Mouse (Mus musculus) limb, embryonic 15.5 days (tissue): Measurements from ENCODE around the gene Spata18. TPM values are rescaled to one million over a fixed set of nuclear protein-coding genes. Genes with fewer than 3 reads are reported as not detected.

Experiments
- ATAC-seq: fragments of 200-750 bp; cut with Nextera tagmentation; 2 replicates; pipeline ENCODE4 v1.8.0; 2017; ENCODE audit warnings: low read depth, moderate TSS enrichment; ENCODE audit not compliant: insufficient number of reproducible peaks, low FRiP score, low TSS enrichment
- H3K27ac ChIP-seq: fragments of 300-500 bp; sonication (generic); 2 replicates; pipeline ENCODE4 v1.5.1; 2015; ENCODE audit warnings: moderate library complexity, mild to moderate bottlenecking, inconsistent platforms
- H3K27me3 ChIP-seq: fragments of 300-500 bp; sonication (generic); 2 replicates; pipeline ENCODE4 v1.6.1; 2015; ENCODE audit warnings: inconsistent platforms
- H3K36me3 ChIP-seq: fragments of 300-500 bp; sonication (generic); 2 replicates; pipeline ENCODE4 v1.6.1; 2015; ENCODE audit warnings: inconsistent platforms
- H3K4me1 ChIP-seq: fragments of 300-500 bp; sonication (generic); 2 replicates; pipeline ENCODE4 v1.6.1; 2015; ENCODE audit warnings: inconsistent platforms
- H3K4me2 ChIP-seq: fragments of 300-500 bp; sonication (generic); 2 replicates; pipeline ENCODE4 v1.6.1; 2015; ENCODE audit warnings: mild to moderate bottlenecking, inconsistent platforms
- H3K4me3 ChIP-seq: fragments of 300-500 bp; sonication (generic); 2 replicates; pipeline ENCODE4 v1.5.1; 2015; ENCODE audit warnings: mild to moderate bottlenecking, inconsistent platforms
- H3K9ac ChIP-seq: fragments of 300-500 bp; sonication (generic); 2 replicates; pipeline ENCODE4 v1.6.1; 2015; ENCODE audit warnings: inconsistent platforms
- H3K9me3 ChIP-seq: fragments of 300-500 bp; sonication (generic); 2 replicates; pipeline ENCODE4 v1.6.1; 2016; ENCODE audit warnings: inconsistent platforms
- WGBS: fragments of 180-500 bp; shearing (Covaris S2); methylation state at CpG from one replicate; pipeline ENCODE4 v1.1.7; 2015; 5-methylcytosine and 5-hydroxymethylcytosine counted together
- polyA plus RNA-seq: library from polyadenylated mRNA; unstranded; fragments of >200 nt; fragmentation: Nextera tagmentation; extraction: Ambion mirVana; gene quantifications from 2 replicates; pipeline ENCODE4 v1.2.1, GENCODE M21; 2015

Spata18 gene
- 1.1 and 1.3 TPM in 2 replicates for polyA plus RNA-seq

DNA sequence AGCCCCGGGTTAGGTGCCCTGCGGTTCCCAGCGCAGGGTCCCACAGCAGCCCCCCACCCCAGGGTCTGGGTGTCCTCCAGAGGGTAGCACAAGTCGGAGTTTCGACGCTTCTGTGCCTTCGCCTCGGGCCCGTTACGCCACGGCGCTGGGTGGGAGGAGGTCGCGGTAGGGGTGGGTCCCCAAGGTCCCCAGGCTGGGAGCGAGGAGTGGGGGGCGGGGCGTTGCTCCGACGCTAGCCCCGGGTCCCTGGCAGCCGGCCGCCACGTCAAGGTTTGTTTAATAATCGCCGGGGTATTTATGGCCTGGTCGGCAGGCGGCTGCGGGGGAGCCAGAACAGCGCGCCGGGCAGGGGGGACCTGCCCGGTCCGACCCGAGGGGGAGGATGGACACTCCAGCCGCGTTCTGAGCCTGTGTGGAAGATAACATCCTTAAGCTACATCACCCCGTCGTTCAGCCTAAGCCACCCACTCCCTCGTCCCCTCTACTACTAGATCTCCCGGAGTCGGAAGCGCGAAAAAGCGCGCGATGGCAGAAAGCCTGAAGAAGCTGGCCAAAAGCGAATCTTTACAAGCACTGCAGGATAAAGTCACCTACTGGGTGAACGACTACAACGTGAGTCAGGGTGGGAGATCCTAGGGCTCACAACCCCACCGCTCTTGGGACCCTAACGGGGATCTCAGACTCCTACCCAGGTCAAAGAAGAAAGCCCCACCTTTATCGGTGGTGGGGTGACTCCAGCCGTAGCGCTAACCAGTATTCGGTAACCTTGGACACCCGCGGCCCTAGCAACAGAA lies at the start of gene Spata18:
Gene Spata18 (plus strand): TSS at position 319 of the 794 bp plus-strand sequence.
- under 1% methylated on average over 55 of the region's 57 CpGs for WGBS
- Histone ChIP-seq H3K4me3 (peak within 1 kb of the TSS; percentile 52), H3K4me2 (peak within 1 kb of the TSS; percentile 96), H3K9ac (peak within 1 kb of the TSS; percentile 15; the same call in 1 of the 2 replicates), H3K9me3 (no peaks in the 10 kb centered on the region), H3K27me3 (peaks cover 45% of the 10 kb centered on the region), H3K27ac (no peak within 1 kb of the TSS), H3K36me3 (no peaks in the 10 kb centered on the region), H3K4me1 (peaks cover 30% of the 10 kb centered on the region)
- no peak for ATAC-seq

- no peaks in the 10 kb centered on the region for H3K27me3 ChIP-seq
- H3K4me3 ChIP-seq: no peak overlapping the region
- H3K4me1 ChIP-seq: no peaks in the 10 kb centered on the region
- H3K9me3 ChIP-seq: no peaks in the 10 kb centered on the region; the same call in 1 of the 2 replicates
- H3K9ac ChIP-seq: no peak overlapping the region
- no peak overlapping the region for H3K4me2 ChIP-seq
- H3K36me3 ChIP-seq: no peaks in the 10 kb centered on the region
- no peak for ATAC-seq
- no peak overlapping the region for H3K27ac ChIP-seq
- 74% methylated on average over 3 of the region's 3 CpGs for WGBS
These were observed 48.3 kb upstream of the Spata18 start for GRCm38 (mm10) chr5:73602865-73603264.

- no peaks in the 10 kb centered on the region for H3K27me3 ChIP-seq
- no peaks in the 10 kb centered on the region; the same call in 1 of the 2 replicates for H3K9me3 ChIP-seq
- no peak overlapping the region for H3K4me3 ChIP-seq
- no peak for ATAC-seq
- H3K4me2 ChIP-seq: no peak overlapping the region
- 92% methylated on average over 6 of the region's 6 CpGs for WGBS
- no peaks in the 10 kb centered on the region for H3K4me1 ChIP-seq
- H3K9ac ChIP-seq: no peak overlapping the region
- no peak overlapping the region for H3K27ac ChIP-seq
- no peaks in the 10 kb centered on the region for H3K36me3 ChIP-seq
These were observed 46.6 kb upstream of the Spata18 start for GRCm38 (mm10) chr5:73604542-73604941.

DNA sequence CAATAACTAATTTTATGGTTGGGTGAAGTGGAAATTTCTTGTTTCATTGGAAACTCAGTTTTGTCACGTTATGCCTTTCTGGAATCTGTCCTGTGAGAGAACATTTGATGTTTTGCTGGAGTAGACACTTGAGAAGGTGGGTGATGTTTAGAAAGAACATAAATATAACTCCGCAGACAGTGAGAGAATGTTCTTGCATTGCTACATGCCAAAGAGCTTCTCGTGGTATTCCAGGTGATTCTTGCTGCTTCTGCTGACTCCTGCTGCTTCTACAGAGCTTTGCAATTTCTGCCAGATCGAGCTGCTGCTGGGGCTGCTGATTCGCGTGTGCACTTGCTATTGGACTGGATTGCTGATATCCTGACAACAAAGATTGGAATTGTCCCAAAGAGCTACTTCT lies 46.2 kb upstream of the Spata18 start:
- H3K9ac ChIP-seq: no peak overlapping the region
- no peak overlapping the region for H3K4me3 ChIP-seq
- WGBS: 85% methylated on average over 6 of the region's 6 CpGs
- no peak overlapping the region for H3K4me2 ChIP-seq
- no peaks in the 10 kb centered on the region for H3K27me3 ChIP-seq
- H3K36me3 ChIP-seq: no peaks in the 10 kb centered on the region
- no peaks in the 10 kb centered on the region; the same call in 1 of the 2 replicates for H3K9me3 ChIP-seq
- H3K27ac ChIP-seq: no peak overlapping the region
- no peak for ATAC-seq
- no peaks in the 10 kb centered on the region for H3K4me1 ChIP-seq

DNA sequence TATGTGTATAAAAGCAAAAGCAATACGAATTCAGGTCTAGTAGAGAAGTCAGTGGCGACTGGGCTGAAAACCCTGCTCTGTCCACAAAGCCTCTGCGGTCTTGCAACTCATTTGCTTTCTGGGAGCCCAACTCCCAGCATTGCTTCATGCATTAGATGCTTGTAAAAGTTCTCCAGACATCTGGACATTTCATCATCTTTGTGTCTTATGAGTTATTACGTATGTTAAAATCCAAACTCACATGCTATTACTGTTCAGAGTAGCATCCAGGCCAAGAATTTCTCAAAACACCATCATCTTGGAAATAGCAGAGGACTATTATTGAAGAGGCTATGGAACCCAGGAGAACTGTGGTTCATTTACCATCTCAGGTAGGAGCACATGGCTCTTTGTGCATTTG lies 40.1 kb upstream of the Spata18 start:
- H3K9ac ChIP-seq: no peak overlapping the region
- H3K4me1 ChIP-seq: no peaks in the 10 kb centered on the region
- H3K4me3 ChIP-seq: no peak overlapping the region
- no peak overlapping the region for H3K4me2 ChIP-seq
- 87% methylated on average over 4 of the region's 4 CpGs for WGBS
- no peaks in the 10 kb centered on the region for H3K27me3 ChIP-seq
- ATAC-seq: no peak
- H3K27ac ChIP-seq: no peak overlapping the region
- H3K36me3 ChIP-seq: no peaks in the 10 kb centered on the region
- H3K9me3 ChIP-seq: no peaks in the 10 kb centered on the region; the same call in 1 of the 2 replicates

- WGBS: 86% methylated on average over 8 of the region's 8 CpGs
- H3K9ac ChIP-seq: no peak overlapping the region
- H3K4me3 ChIP-seq: no peak overlapping the region
- H3K27me3 ChIP-seq: no peaks in the 10 kb centered on the region
- H3K9me3 ChIP-seq: no peaks in the 10 kb centered on the region
- no peak for ATAC-seq
- no peak overlapping the region for H3K4me2 ChIP-seq
- H3K36me3 ChIP-seq: no peaks in the 10 kb centered on the region
- H3K27ac ChIP-seq: no peak overlapping the region
- H3K4me1 ChIP-seq: no peaks in the 10 kb centered on the region
These were observed 37.9 kb upstream of the Spata18 start for GRCm38 (mm10) chr5:73613296-73613695.

DNA sequence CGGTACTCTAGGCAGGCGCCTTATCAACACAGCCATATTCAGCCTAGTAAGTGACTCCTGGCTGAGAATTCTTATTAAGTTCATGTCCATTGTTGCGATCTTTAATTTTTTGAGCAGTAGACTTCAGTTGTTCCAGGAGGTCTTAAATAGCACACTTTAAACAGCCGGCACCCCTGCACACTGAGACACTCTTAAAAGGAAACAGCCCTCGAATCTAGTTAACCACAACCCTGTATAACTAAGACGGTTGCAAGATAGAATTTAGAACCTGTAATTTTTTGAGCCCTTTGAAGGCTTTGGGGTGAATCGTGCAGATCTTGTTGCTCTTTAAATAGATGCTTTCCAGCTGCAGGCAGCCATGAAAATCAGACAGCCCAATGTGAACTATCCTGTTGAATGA lies 36.0 kb upstream of the Spata18 start:
- no peaks in the 10 kb centered on the region for H3K27me3 ChIP-seq
- no peaks in the 10 kb centered on the region for H3K4me1 ChIP-seq
- no peaks in the 10 kb centered on the region for H3K36me3 ChIP-seq
- no peak overlapping the region for H3K4me2 ChIP-seq
- WGBS: 35% methylated on average over 7 of the region's 7 CpGs
- no peak overlapping the region for H3K4me3 ChIP-seq
- no peak overlapping the region for H3K27ac ChIP-seq
- no peaks in the 10 kb centered on the region for H3K9me3 ChIP-seq
- no peak overlapping the region for H3K9ac ChIP-seq
- ATAC-seq: no peak

DNA sequence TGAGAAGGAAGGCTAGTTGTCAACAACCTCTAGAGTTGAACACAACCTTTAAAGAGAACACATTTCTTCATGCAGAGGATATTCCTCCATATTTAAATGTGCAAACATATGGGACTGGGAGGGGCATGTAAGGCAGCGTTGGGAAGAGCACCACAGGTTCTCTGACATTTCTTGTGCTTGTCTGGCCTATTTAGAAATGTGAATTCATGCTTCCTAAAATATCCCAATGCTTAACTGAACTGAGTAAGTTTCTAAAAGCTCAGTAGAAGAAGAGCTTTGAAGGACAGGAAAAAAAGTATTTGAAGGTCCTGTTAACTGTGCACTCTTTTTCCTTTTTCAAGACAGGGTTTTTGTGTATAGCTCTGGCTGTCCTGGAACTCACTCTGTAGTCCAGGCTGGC lies 32.2 kb upstream of the Spata18 start:
- Histone ChIP-seq H3K27me3 (no peaks in the 10 kb centered on the region), H3K4me3 (no peak overlapping the region), H3K9me3 (no peaks in the 10 kb centered on the region), H3K36me3 (no peaks in the 10 kb centered on the region), H3K4me1 (no peaks in the 10 kb centered on the region), H3K4me2 (no peak overlapping the region), H3K9ac (no peak overlapping the region), H3K27ac (no peak overlapping the region)
- no peak for ATAC-seq
- 64% methylated on average over 1 of the region's 1 CpGs for WGBS

DNA sequence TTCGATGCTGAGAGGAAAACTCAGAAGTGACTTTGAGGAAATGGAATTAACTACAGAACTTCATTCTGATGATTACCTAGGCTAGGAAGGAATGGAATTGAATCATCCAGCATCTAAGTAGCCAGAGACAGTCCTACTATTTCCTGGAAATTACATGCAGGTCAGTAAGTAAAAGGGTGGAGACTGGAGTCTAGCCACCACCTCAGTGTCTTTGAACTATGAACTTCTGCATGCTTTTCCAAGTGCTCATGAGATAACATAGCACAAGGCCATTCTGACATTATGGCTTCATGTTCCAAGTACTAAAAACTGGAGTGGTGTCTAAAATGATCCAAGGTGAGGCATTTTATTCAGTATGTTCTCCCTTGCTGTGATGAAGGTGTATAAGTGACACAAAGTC lies 25.7 kb upstream of the Spata18 start:
- 74% methylated on average over 1 of the region's 1 CpGs for WGBS
- no peaks in the 10 kb centered on the region for H3K9me3 ChIP-seq
- H3K4me3 ChIP-seq: no peak overlapping the region
- no peak overlapping the region for H3K4me2 ChIP-seq
- no peak overlapping the region for H3K27ac ChIP-seq
- H3K4me1 ChIP-seq: no peaks in the 10 kb centered on the region
- H3K27me3 ChIP-seq: no peaks in the 10 kb centered on the region
- no peak overlapping the region for H3K9ac ChIP-seq
- H3K36me3 ChIP-seq: no peaks in the 10 kb centered on the region
- ATAC-seq: no peak

- no peaks in the 10 kb centered on the region for H3K36me3 ChIP-seq
- H3K4me2 ChIP-seq: no peak overlapping the region
- ATAC-seq: no peak
- 63% methylated on average over 7 of the region's 7 CpGs for WGBS
- no peak overlapping the region for H3K27ac ChIP-seq
- H3K4me1 ChIP-seq: no peaks in the 10 kb centered on the region
- no peak overlapping the region for H3K9ac ChIP-seq
- H3K9me3 ChIP-seq: no peaks in the 10 kb centered on the region
- H3K27me3 ChIP-seq: no peaks in the 10 kb centered on the region
- H3K4me3 ChIP-seq: no peak overlapping the region
These were observed 24.3 kb upstream of the Spata18 start for GRCm38 (mm10) chr5:73626842-73627241.

DNA sequence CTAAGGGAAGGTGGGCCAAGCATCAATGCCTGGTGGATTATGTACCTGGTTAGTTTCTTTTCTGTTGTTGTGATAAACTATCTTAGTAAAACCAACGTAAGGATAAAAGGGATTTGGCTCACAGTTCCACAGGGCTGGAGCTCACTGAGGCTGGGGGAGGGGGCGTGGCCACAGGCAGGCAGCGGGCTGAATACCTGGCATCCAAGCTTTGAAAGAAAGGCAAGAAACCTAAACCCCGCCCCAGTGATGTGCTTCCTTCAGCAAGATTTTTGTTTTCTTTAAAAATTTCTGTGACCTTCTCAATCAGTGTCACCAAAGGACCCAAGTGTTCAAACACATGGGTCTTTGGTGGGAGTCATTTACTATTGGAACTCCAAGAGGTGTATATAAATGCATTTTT lies 23.6 kb upstream of the Spata18 start:
- H3K4me2 ChIP-seq: no peak overlapping the region
- H3K4me3 ChIP-seq: no peak overlapping the region
- H3K9me3 ChIP-seq: no peaks in the 10 kb centered on the region
- no peak overlapping the region for H3K27ac ChIP-seq
- WGBS: 54% methylated on average over 4 of the region's 4 CpGs
- no peak for ATAC-seq
- no peak overlapping the region for H3K9ac ChIP-seq
- no peaks in the 10 kb centered on the region for H3K4me1 ChIP-seq
- H3K27me3 ChIP-seq: no peaks in the 10 kb centered on the region
- H3K36me3 ChIP-seq: no peaks in the 10 kb centered on the region

DNA sequence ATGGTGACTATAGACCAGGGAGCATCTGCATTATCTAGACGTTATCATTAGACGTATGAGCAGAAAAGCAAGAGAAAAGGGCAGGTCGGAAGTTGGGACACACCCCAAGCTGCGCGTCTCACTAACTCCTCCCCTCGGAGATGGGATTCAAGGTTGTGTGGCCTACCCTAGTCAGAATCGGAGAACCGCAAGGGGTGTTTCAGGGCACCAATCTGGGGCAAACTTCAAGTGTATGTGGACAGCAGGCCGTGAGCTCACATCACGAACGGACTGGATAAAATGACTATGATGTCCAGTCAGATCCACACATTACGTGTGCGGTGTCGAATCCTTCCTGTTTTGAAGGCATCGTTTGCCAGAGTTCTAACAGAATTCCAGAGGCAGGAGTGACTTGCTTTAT lies 23.2 kb upstream of the Spata18 start:
- no peak overlapping the region for H3K4me3 ChIP-seq
- no peak for ATAC-seq
- no peak overlapping the region for H3K4me2 ChIP-seq
- 80% methylated on average over 15 of the region's 15 CpGs for WGBS
- no peaks in the 10 kb centered on the region for H3K9me3 ChIP-seq
- H3K4me1 ChIP-seq: no peaks in the 10 kb centered on the region
- no peak overlapping the region for H3K9ac ChIP-seq
- H3K36me3 ChIP-seq: no peaks in the 10 kb centered on the region; the same call in 1 of the 2 replicates
- no peaks in the 10 kb centered on the region for H3K27me3 ChIP-seq
- H3K27ac ChIP-seq: no peak overlapping the region
